Mouse (Mus musculus) neural tube, embryonic 11.5 days (tissue): ENCODE data around the gene Sgsm2. TPM values are rescaled to one million over a fixed set of nuclear protein-coding genes. Genes with fewer than 3 reads are reported as not detected.
A peak's percentile ranks its signal among the peaks of the same experiment; 100 is the strongest.

ENCODE experiments used
- ATAC-seq: fragments of 200-750 bp; cut with Nextera tagmentation; 2 replicates; pipeline ENCODE4 v1.8.0; 2017; ENCODE audit warnings: moderate number of reproducible peaks, mild to moderate bottlenecking, moderate TSS enrichment, moderate library complexity; ENCODE audit not compliant: insufficient read depth, low FRiP score, low TSS enrichment
- DNase-seq: peaks from one replicate; pipeline ENCODE4 v3.0.0-alpha.2; 2015; ENCODE audit warnings: low spot score
- H3K27ac ChIP-seq: fragments of 300-500 bp; sonication (generic); 2 replicates; pipeline ENCODE4 v1.5.1; 2014; ENCODE audit warnings: low read depth, mild to moderate bottlenecking, low read length
- H3K27me3 ChIP-seq: fragments of 300-500 bp; sonication (generic); 2 replicates; pipeline ENCODE4 v1.6.1; 2014; ENCODE audit warnings: mild to moderate bottlenecking, low read length, mixed read lengths; ENCODE audit not compliant: control insufficient read depth, insufficient read depth
- H3K36me3 ChIP-seq: fragments of 300-500 bp; sonication (generic); 2 replicates; pipeline ENCODE4 v1.6.1; 2014; ENCODE audit warnings: mild to moderate bottlenecking, low read length, moderate library complexity, mixed read lengths; ENCODE audit not compliant: control insufficient read depth, insufficient read depth
- H3K4me1 ChIP-seq: fragments of 300-500 bp; sonication (generic); 2 replicates; pipeline ENCODE4 v1.6.1; 2014; ENCODE audit warnings: low read length, mixed read lengths; ENCODE audit not compliant: control insufficient read depth, insufficient read depth
- H3K4me2 ChIP-seq: fragments of 300-500 bp; sonication (generic); 2 replicates; pipeline ENCODE4 v1.6.1; 2014; ENCODE audit warnings: low read depth, mild to moderate bottlenecking, moderate library complexity
- H3K4me3 ChIP-seq: fragments of 300-500 bp; sonication (generic); 2 replicates; pipeline ENCODE4 v1.5.1; 2014; ENCODE audit warnings: low read depth, low read length
- H3K9ac ChIP-seq: fragments of 300-500 bp; sonication (generic); 2 replicates; pipeline ENCODE4 v1.6.1; 2014; ENCODE audit warnings: mild to moderate bottlenecking, low read length
- H3K9me3 ChIP-seq: fragments of 300-500 bp; sonication (generic); 2 replicates; pipeline ENCODE4 v1.6.1; 2016; ENCODE audit warnings: low read length; ENCODE audit not compliant: control insufficient read depth
- WGBS: fragments of 180-500 bp; shearing (Covaris S2); extraction: QIAGEN DNeasy Blood & Tissue Kit; methylation state at CpG from one replicate; pipeline ENCODE4 v1.1.7; 2014; 5-methylcytosine and 5-hydroxymethylcytosine counted together
- polyA plus RNA-seq: library from polyadenylated mRNA; unstranded; fragments of >200 nt; fragmentation: Nextera tagmentation; extraction: Ambion mirVana; gene quantifications from 2 replicates; pipeline ENCODE4 v1.2.1, GENCODE M21; 2014

Sgsm2 gene
- polyA plus RNA-seq, 1 experiment from 2014 or later = 7.9 TPM

DNA sequence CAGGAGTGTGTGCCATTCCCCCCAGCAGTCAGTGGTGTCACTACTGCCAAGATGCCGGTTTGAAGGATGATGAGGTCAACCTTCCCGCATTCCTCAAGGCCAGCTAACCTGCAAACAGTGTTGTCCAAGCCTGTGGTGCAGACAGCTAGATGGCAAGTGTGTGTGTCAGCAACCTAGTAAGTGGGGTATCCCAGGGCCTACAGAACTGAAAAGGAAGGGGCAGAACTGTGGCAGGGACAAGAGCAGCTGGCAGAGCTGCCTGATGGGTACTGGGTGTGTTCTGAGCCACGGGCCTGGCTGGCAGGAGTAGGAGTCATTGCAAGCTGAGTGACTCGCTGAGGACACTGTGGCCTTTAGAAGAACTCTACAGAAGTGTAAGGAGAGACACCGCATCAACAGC, 34.7 kb downstream of the Sgsm2 start:
- WGBS = 86% methylated on average over 5 of the region's 5 CpGs
- ATAC-seq = no peak
- no peak overlapping the region for H3K27ac ChIP-seq
- no peaks in the 10 kb centered on the region for H3K27me3 ChIP-seq
- H3K36me3 ChIP-seq = no peaks in the 10 kb centered on the region; the same call in 1 of the 2 replicates
- H3K9me3 ChIP-seq = no peaks in the 10 kb centered on the region
- no peak for DNase-seq
- H3K4me1 ChIP-seq = no peaks in the 10 kb centered on the region
- H3K4me3 ChIP-seq = no peak overlapping the region
- H3K4me2 ChIP-seq = no peak overlapping the region
- no peak overlapping the region for H3K9ac ChIP-seq

GRCm38 (mm10) chr11:74857756-74858155, 39.1 kb downstream of the Sgsm2 start:
- Histone ChIP-seq H3K27me3 (no peaks in the 10 kb centered on the region), H3K9ac (no peak overlapping the region), H3K9me3 (no peaks in the 10 kb centered on the region), H3K4me2 (no peak overlapping the region), H3K4me1 (no peaks in the 10 kb centered on the region), H3K27ac (no peak overlapping the region), H3K36me3 (no peaks in the 10 kb centered on the region; the same call in 1 of the 2 replicates), H3K4me3 (no peak overlapping the region)
- ATAC-seq (no peak), DNase-seq (no peak)
- 88% methylated on average over 9 of the region's 9 CpGs for WGBS

- DNase-seq (no peak), ATAC-seq (no peak)
- H3K9me3 ChIP-seq = no peaks in the 10 kb centered on the region
- H3K27ac ChIP-seq = no peak overlapping the region
- H3K4me3 ChIP-seq = no peak overlapping the region
- H3K4me1 ChIP-seq = no peaks in the 10 kb centered on the region; the same call in 1 of the 2 replicates
- no peaks in the 10 kb centered on the region for H3K36me3 ChIP-seq
- 84% methylated on average over 14 of the region's 14 CpGs for WGBS
- no peak overlapping the region for H3K4me2 ChIP-seq
- no peak overlapping the region for H3K9ac ChIP-seq
- no peaks in the 10 kb centered on the region for H3K27me3 ChIP-seq
Measured at GRCm38 (mm10) chr11:74850998-74851661, 45.7 kb downstream of the Sgsm2 start.

GRCm38 (mm10) chr11:74847919-74848521, 48.8 kb downstream of the Sgsm2 start:
- Histone ChIP-seq H3K4me2 (no peak overlapping the region), H3K9me3 (no peaks in the 10 kb centered on the region), H3K4me3 (no peak overlapping the region), H3K36me3 (no peaks in the 10 kb centered on the region; the same call in 1 of the 2 replicates), H3K4me1 (no peaks in the 10 kb centered on the region; the same call in 1 of the 2 replicates), H3K9ac (no peak overlapping the region), H3K27ac (no peak overlapping the region), H3K27me3 (no peaks in the 10 kb centered on the region)
- peak; percentile 54; the same call in 1 of the 2 replicates for ATAC-seq
- 4% methylated on average over 13 of the region's 13 CpGs for WGBS
- peak; percentile 78 for DNase-seq

GRCm38 (mm10) chr11:74845784-74846183, 51.1 kb downstream of the Sgsm2 start:
- no peak for DNase-seq

GRCm38 (mm10) chr11:74843761-74844160, 53.1 kb downstream of the Sgsm2 start:
- H3K9me3 ChIP-seq = no peaks in the 10 kb centered on the region
- 65% methylated on average over 5 of the region's 5 CpGs for WGBS
- no peak overlapping the region for H3K27ac ChIP-seq
- H3K9ac ChIP-seq = no peak overlapping the region
- DNase-seq (no peak), ATAC-seq (no peak)
- no peaks in the 10 kb centered on the region for H3K27me3 ChIP-seq
- no peak overlapping the region for H3K4me3 ChIP-seq
- no peak overlapping the region for H3K4me2 ChIP-seq
- peaks cover 2% of the 10 kb centered on the region; the same call in 1 of the 2 replicates for H3K36me3 ChIP-seq
- H3K4me1 ChIP-seq = no peaks in the 10 kb centered on the region; the same call in 1 of the 2 replicates

More at GRCm38 (mm10) chr11:74845784-74846183, 51.1 kb downstream of the Sgsm2 start:
- Histone ChIP-seq H3K4me3 (no peak overlapping the region), H3K4me2 (no peak overlapping the region), H3K9ac (no peak overlapping the region), H3K4me1 (no peaks in the 10 kb centered on the region; the same call in 1 of the 2 replicates), H3K27ac (no peak overlapping the region), H3K36me3 (peaks cover 2% of the 10 kb centered on the region; the same call in 1 of the 2 replicates), H3K9me3 (no peaks in the 10 kb centered on the region), H3K27me3 (no peaks in the 10 kb centered on the region)
- 75% methylated on average over 3 of the region's 3 CpGs for WGBS
- no peak for ATAC-seq

DNA sequence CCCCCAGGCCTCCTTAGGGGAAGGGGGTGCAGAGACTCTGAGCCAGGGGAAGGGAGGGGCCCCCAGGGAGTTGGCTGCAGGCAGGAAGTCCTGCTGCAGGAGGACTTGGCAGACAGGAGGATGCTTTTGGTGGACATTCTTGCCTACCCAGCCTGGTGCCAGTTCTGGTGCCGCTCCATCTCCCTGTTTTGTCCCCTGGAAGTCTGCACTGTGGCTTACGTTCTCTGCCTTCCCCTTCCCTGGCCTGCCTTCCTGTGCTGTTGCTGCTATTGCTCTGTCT, 53.5 kb downstream of the Sgsm2 start:
- no peak for DNase-seq
- Histone ChIP-seq H3K4me3 (no peak overlapping the region), H3K36me3 (peaks cover 2% of the 10 kb centered on the region; the same call in 1 of the 2 replicates), H3K9ac (no peak overlapping the region), H3K4me2 (no peak overlapping the region), H3K4me1 (no peaks in the 10 kb centered on the region; the same call in 1 of the 2 replicates), H3K9me3 (no peaks in the 10 kb centered on the region), H3K27ac (no peak overlapping the region), H3K27me3 (no peaks in the 10 kb centered on the region)
- 100% methylated on average over 2 of the region's 2 CpGs for WGBS
- no peak for ATAC-seq

DNA sequence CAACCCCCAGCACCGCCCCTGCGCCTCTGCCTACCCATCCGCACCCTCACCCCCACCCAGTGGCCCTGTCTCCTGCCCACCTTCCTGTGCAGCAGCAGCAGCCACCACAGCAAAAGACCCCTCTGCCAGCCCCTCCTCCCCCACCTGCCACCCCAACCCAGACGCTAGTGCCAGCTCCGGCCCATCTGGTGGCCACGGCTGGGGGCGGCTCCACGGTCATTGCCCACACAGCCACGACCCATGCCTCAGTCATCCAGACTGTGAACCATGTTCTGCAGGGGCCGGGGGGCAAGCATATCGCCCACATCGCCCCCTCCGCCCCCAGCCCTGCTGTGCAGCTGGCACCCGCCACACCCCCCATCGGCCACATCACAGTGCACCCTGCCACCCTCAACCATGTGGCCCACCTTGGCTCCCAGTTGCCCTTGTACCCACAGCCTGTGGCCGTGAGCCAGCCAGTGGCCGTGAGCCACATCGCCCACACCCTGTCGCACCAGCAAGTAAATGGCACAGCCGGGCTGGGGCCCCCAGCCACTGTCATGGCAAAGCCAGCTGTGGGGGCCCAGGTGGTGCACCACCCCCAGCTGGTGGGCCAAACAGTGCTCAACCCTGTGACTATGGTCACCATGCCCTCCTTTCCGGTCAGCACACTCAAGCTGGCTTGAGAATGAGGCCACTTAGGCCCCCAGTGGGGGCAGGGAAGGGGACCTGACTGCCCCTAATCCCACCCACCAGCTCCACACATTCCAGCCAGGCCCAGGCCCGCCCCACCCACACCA, 54.0 kb downstream of the Sgsm2 start:
- no peaks in the 10 kb centered on the region for H3K9me3 ChIP-seq
- H3K27me3 ChIP-seq = no peaks in the 10 kb centered on the region
- peaks cover 2% of the 10 kb centered on the region; the same call in 1 of the 2 replicates for H3K36me3 ChIP-seq
- H3K27ac ChIP-seq = no peak overlapping the region
- no peaks in the 10 kb centered on the region; the same call in 1 of the 2 replicates for H3K4me1 ChIP-seq
- no peak overlapping the region for H3K9ac ChIP-seq
- ATAC-seq (no peak), DNase-seq (no peak)
- H3K4me2 ChIP-seq = no peak overlapping the region
- no peak overlapping the region for H3K4me3 ChIP-seq
- 89% methylated on average over 18 of the region's 22 CpGs for WGBS
